Mouse (Mus musculus) thymus, adult 2 months (tissue): ENCODE measurements around the gene Ngdn. TPM values are rescaled to one million over a fixed set of nuclear protein-coding genes. Genes with fewer than 3 reads are reported as not detected.

Experiments
- DNase-seq: peaks from one replicate; pipeline ENCODE4 v3.0.0; 2021
- H3K27ac ChIP-seq: fragments of 200-500 bp; 2 replicates; pipeline ENCODE4 v1.5.1; 2012; ENCODE audit warnings: low read length, control low read depth; ENCODE audit not compliant: control insufficient read depth, insufficient read depth
- H3K27me3 ChIP-seq: fragments of 200-500 bp; 2 replicates; pipeline ENCODE4 v1.6.1; 2012; ENCODE audit warnings: mild to moderate bottlenecking, low read length, moderate library complexity, mixed read lengths; ENCODE audit not compliant: control insufficient read depth, insufficient read depth
- H3K36me3 ChIP-seq: fragments of 200-500 bp; 2 replicates; pipeline ENCODE4 v1.6.1; 2012; ENCODE audit warnings: mild to moderate bottlenecking, low read length, moderate library complexity; ENCODE audit not compliant: control insufficient read depth, insufficient read depth
- H3K4me1 ChIP-seq: fragments of 200-500 bp; replicated peaks from 2 replicates; pipeline ENCODE4 v1.6.1; 2012; ENCODE audit warnings: low read length; ENCODE audit not compliant: control insufficient read depth, insufficient read depth
- H3K4me3 ChIP-seq: fragments of 200-500 bp; 2 replicates; pipeline ENCODE4 v1.5.1; 2012; ENCODE audit warnings: mild to moderate bottlenecking, low read length, control low read depth, moderate library complexity; ENCODE audit not compliant: control insufficient read depth, insufficient read depth
- CTCF ChIP-seq: fragments of 200-500 bp; IDR thresholded peaks from 2 replicates; pipeline ENCODE4 v1.5.1; 2012; ENCODE audit warnings: mild to moderate bottlenecking, control low read depth, low read length, moderate library complexity, borderline replicate concordance; ENCODE audit not compliant: control insufficient read depth, poor library complexity, insufficient read depth; ENCODE audit errors: extremely low read depth
- POLR2A ChIP-seq: fragments of 200-500 bp; IDR thresholded peaks from 2 replicates; pipeline ENCODE4 v1.6.1; 2012; ENCODE audit warnings: mild to moderate bottlenecking, low read length, control low read depth, moderate library complexity; ENCODE audit not compliant: control insufficient read depth, poor library complexity, insufficient read depth; ENCODE audit errors: extremely low read depth
- WGBS: fragments of 180-500 bp; shearing (Covaris S2); methylation state at CpG from one replicate; pipeline ENCODE4 v1.1.7; 2018; 5-methylcytosine and 5-hydroxymethylcytosine counted together
- polyA plus RNA-seq: library from polyadenylated mRNA; depleted of rRNA; stranded (reverse); fragments of >200 nt; gene quantifications from 2 replicates; pipeline ENCODE4 v1.2.3, GENCODE M21; 2012

The Ngdn gene
- polyA plus RNA-seq, 1 experiment = 31.0 TPM

GRCm38 (mm10) chr14:54989886-54990441 is 25.3 kb upstream of the Ngdn start:
- H3K27ac ChIP-seq = no peak overlapping the region
- 90% methylated on average over 8 of the region's 8 CpGs for WGBS
- no peak overlapping the region for H3K4me3 ChIP-seq
- no peaks in the 10 kb centered on the region for H3K4me1 ChIP-seq
- TF ChIP-seq CTCF (no peak), POLR2A (no peak)
- H3K27me3 ChIP-seq = no peaks in the 10 kb centered on the region
- H3K36me3 ChIP-seq = no peaks in the 10 kb centered on the region
- DNase-seq = no peak

- no peak overlapping the region for H3K27ac ChIP-seq
- H3K36me3 ChIP-seq = no peaks in the 10 kb centered on the region
- no peak overlapping the region for H3K4me3 ChIP-seq
- no peaks in the 10 kb centered on the region for H3K4me1 ChIP-seq
- no peaks in the 10 kb centered on the region for H3K27me3 ChIP-seq
- TF ChIP-seq POLR2A = no peak
- no peak for DNase-seq
- WGBS = 91% methylated on average over 10 of the region's 10 CpGs
Observed at GRCm38 (mm10) chr14:54992196-54992595, 23.1 kb upstream of the Ngdn start.

GRCm38 (mm10) chr14:54993636-54994035 is 21.6 kb upstream of the Ngdn start:
- Histone ChIP-seq H3K27ac (no peak overlapping the region), H3K4me3 (no peak overlapping the region), H3K4me1 (no peaks in the 10 kb centered on the region), H3K36me3 (no peaks in the 10 kb centered on the region), H3K27me3 (no peaks in the 10 kb centered on the region)
- TF ChIP-seq POLR2A (no peak), CTCF (no peak)
- DNase-seq = no peak
- 65% methylated on average over 10 of the region's 10 CpGs for WGBS

- H3K4me3 ChIP-seq = no peak within 1 kb of the TSS
- H3K27ac ChIP-seq = no peak within 1 kb of the TSS
- WGBS = 68% methylated on average over 11 of the region's 11 CpGs
- no peaks in the 10 kb centered on the region for H3K27me3 ChIP-seq
- TF ChIP-seq CTCF (no peak), POLR2A (no peak)
- no peak for DNase-seq
- no peaks in the 10 kb centered on the region for H3K4me1 ChIP-seq
- H3K36me3 ChIP-seq = no peaks in the 10 kb centered on the region
Observed at GRCm38 (mm10) chr14:54994136-54994868, 21.0 kb upstream of the Ngdn start, which contains the start of gene Myh7. Gene Myh7 (minus strand): TSS chr14:54994626.

- DNase-seq = no peak
- Histone ChIP-seq H3K4me1 (no peaks in the 10 kb centered on the region), H3K4me3 (no peak overlapping the region), H3K27ac (no peak overlapping the region), H3K36me3 (no peaks in the 10 kb centered on the region), H3K27me3 (no peaks in the 10 kb centered on the region)
- TF ChIP-seq POLR2A (no peak), CTCF (no peak)
Observed at GRCm38 (mm10) chr14:54994869-54995186, 20.4 kb upstream of the Ngdn start.

- no peak overlapping the region for H3K27ac ChIP-seq
- no peaks in the 10 kb centered on the region for H3K36me3 ChIP-seq
- DNase-seq = no peak
- 81% methylated on average over 14 of the region's 14 CpGs for WGBS
- no peaks in the 10 kb centered on the region for H3K4me1 ChIP-seq
- TF ChIP-seq POLR2A (no peak), CTCF (no peak)
- H3K4me3 ChIP-seq = no peak overlapping the region
- no peaks in the 10 kb centered on the region for H3K27me3 ChIP-seq
Observed at GRCm38 (mm10) chr14:54995457-54996138, 19.7 kb upstream of the Ngdn start.
